Mouse (Mus musculus): ENCODE data around the gene Hira. TPM values are rescaled to one million over a fixed set of nuclear protein-coding genes. Genes with fewer than 3 reads are reported as not detected.

The Hira gene
- polyA plus RNA-seq, 1 experiment from 2014 or later, result 21.3 TPM

DNA sequence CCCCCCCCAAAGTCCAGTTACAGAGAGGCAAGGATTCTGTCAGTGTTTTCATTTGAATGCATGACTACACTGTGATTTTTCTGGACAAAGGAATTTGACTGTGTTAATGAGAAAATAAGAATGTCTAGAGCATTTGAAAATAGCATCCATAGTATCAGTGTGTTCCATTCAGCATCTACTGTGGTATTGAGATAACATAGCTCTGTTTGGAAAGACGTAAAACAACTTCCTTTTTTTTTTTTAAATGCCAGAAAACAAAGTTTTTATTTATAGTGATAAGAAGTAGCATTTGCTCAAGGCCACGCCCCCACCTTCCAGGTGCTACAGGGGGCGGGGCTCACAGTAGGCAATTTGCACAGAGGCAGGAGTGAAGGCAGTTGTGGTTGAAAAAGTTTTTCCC lies 18.4 kb downstream of the Hira start:
- H3K27ac ChIP-seq, result no peak overlapping the region
- H3K36me3 ChIP-seq (replicated peaks; ENCODE audit: control insufficient read depth, insufficient read depth), result peaks cover 52% of the 10 kb centered on the region
- ATAC-seq (ENCODE audit: low FRiP score) (no peak), DNase-seq (ENCODE audit: low spot score) (no peak)
- H3K27me3 ChIP-seq (ENCODE audit: control insufficient read depth, insufficient read depth, low read length), result no peaks in the 10 kb centered on the region
- no peak overlapping the region for H3K4me3 ChIP-seq (replicated peaks; ENCODE audit: low read length)
- no peak overlapping the region for H3K9ac ChIP-seq
- WGBS, result 89% methylated on average over 3 of the region's 3 CpGs
- H3K4me2 ChIP-seq (replicated peaks), result no peak overlapping the region
- no peaks in the 10 kb centered on the region for H3K4me1 ChIP-seq (replicated peaks; ENCODE audit: control insufficient read depth, insufficient read depth, low read length)
- H3K9me3 ChIP-seq (ENCODE audit: control insufficient read depth, low read length), result no peaks in the 10 kb centered on the region

DNA sequence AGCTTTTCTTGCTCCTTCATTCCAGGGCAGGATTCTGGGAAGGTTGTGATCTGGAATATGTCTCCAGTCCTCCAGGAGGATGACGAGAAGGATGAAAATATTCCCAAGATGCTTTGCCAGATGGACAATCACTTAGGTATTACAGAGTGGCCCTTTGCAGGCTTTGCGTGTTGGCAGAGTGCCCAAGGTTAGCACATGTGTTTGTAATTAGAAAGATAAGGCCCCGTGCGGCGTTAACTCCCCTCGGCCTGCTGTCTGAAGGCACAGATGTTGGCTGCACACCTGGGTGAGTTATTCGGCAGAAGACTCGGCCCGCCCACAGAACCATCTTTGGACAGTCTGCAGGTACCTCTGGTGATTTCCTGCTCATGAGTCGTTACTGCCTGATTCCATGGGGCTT lies 19.6 kb downstream of the Hira start:
- no peak overlapping the region for H3K9ac ChIP-seq
- DNase-seq (ENCODE audit: low spot score) (no peak), ATAC-seq (ENCODE audit: low FRiP score) (no peak)
- no peaks in the 10 kb centered on the region for H3K4me1 ChIP-seq (replicated peaks; ENCODE audit: control insufficient read depth, insufficient read depth, low read length)
- H3K27ac ChIP-seq, result no peak overlapping the region
- no peaks in the 10 kb centered on the region for H3K27me3 ChIP-seq (ENCODE audit: control insufficient read depth, insufficient read depth, low read length)
- peaks cover 62% of the 10 kb centered on the region for H3K36me3 ChIP-seq (replicated peaks; ENCODE audit: control insufficient read depth, insufficient read depth)
- H3K4me2 ChIP-seq (replicated peaks), result no peak overlapping the region
- H3K4me3 ChIP-seq (replicated peaks; ENCODE audit: low read length), result no peak overlapping the region
- H3K9me3 ChIP-seq (ENCODE audit: control insufficient read depth, low read length), result no peaks in the 10 kb centered on the region
- WGBS, result 80% methylated on average over 10 of the region's 10 CpGs

DNA sequence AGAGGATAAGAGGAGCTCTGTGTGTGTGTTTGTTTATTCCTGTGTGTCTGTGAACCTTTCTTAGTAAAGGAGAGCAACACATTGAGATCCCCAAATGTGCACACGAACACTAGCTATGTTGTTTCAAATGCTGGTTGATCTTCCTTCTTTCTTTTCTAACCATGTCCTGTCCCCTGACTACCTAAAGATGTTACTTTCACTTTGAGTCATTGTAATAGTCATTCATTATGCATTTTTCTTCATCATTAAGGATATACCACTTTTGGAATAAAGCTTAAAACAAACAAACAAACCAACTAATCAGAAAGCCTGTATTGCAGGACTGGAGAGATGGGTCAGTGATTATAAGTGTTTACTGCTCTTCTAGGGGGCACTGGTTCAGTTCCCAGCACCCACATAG lies 28.8 kb downstream of the Hira start:
- no peak for DNase-seq (ENCODE audit: low spot score)
- ATAC-seq (ENCODE audit: low FRiP score), result no peak
- Histone ChIP-seq H3K4me3 (replicated peaks; ENCODE audit: low read length) (no peak overlapping the region), H3K4me1 (replicated peaks; ENCODE audit: control insufficient read depth, insufficient read depth, low read length) (no peaks in the 10 kb centered on the region), H3K9ac (no peak overlapping the region), H3K36me3 (replicated peaks; ENCODE audit: control insufficient read depth, insufficient read depth) (peaks cover 77% of the 10 kb centered on the region), H3K27ac (no peak overlapping the region), H3K4me2 (replicated peaks) (no peak overlapping the region), H3K9me3 (ENCODE audit: control insufficient read depth, low read length) (no peaks in the 10 kb centered on the region), H3K27me3 (ENCODE audit: control insufficient read depth, insufficient read depth, low read length) (no peaks in the 10 kb centered on the region)
- 90% methylated on average over 1 of the region's 1 CpGs for WGBS

DNA sequence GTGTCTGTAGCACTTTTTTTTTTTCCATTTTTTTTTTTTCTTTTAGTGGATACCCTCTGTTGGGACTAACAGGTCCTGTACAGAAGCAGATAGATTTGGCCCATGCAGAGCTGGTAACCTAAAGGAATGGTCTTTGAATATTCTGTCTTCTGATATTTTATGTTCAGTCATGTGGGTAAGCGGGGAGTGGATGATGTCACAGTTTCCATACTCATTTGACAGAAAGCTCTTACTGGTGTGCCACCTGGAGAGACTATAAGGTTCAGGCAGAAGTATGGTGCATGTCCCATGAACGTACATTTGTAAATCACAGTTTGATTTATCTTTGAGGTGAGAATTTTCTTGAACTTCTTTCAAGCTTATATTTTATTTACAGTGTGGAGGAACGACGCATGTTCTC lies 39.2 kb downstream of the Hira start:
- ATAC-seq (ENCODE audit: low FRiP score) (no peak), DNase-seq (ENCODE audit: low spot score) (no peak)
- no peak overlapping the region for H3K4me2 ChIP-seq (replicated peaks)
- 98% methylated on average over 4 of the region's 4 CpGs for WGBS
- H3K4me3 ChIP-seq (replicated peaks; ENCODE audit: low read length), result no peak overlapping the region
- H3K27me3 ChIP-seq (ENCODE audit: control insufficient read depth, insufficient read depth, low read length), result no peaks in the 10 kb centered on the region
- no peaks in the 10 kb centered on the region for H3K4me1 ChIP-seq (replicated peaks; ENCODE audit: control insufficient read depth, insufficient read depth, low read length)
- H3K9me3 ChIP-seq (ENCODE audit: control insufficient read depth, low read length), result no peaks in the 10 kb centered on the region
- peaks cover 88% of the 10 kb centered on the region for H3K36me3 ChIP-seq (replicated peaks; ENCODE audit: control insufficient read depth, insufficient read depth)
- H3K27ac ChIP-seq, result no peak overlapping the region
- H3K9ac ChIP-seq, result no peak overlapping the region

DNA sequence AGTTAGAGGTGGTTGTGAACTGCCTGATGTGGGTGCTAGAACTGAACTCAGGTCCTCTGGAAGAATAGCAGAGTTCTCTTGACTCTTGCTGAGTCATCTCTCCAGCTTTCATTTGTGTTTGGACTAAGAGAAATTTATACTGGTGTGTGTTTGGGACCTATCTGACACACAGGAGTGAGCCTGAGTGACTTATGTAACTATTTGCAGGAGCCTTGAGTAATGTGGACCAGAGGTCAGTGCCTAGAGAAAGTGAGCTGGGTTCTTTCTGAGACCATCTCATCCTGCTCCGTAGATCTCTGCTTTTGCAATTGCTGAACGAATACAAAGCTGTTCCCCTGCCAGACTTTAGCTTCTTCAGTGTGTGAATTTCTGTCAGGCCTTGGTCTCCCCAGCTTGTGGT lies 44.9 kb downstream of the Hira start:
- no peaks in the 10 kb centered on the region for H3K27me3 ChIP-seq (ENCODE audit: control insufficient read depth, insufficient read depth, low read length)
- H3K4me2 ChIP-seq (replicated peaks), result no peak overlapping the region
- no peak overlapping the region for H3K27ac ChIP-seq
- DNase-seq (ENCODE audit: low spot score), result no peak
- ATAC-seq (ENCODE audit: low FRiP score), result no peak
- WGBS, result 93% methylated on average over 2 of the region's 2 CpGs
- H3K9ac ChIP-seq, result no peak overlapping the region
- no peaks in the 10 kb centered on the region for H3K9me3 ChIP-seq (ENCODE audit: control insufficient read depth, low read length)
- H3K4me1 ChIP-seq (replicated peaks; ENCODE audit: control insufficient read depth, insufficient read depth, low read length), result no peaks in the 10 kb centered on the region
- H3K36me3 ChIP-seq (replicated peaks; ENCODE audit: control insufficient read depth, insufficient read depth), result peaks cover 99% of the 10 kb centered on the region
- H3K4me3 ChIP-seq (replicated peaks; ENCODE audit: low read length), result no peak overlapping the region

DNA sequence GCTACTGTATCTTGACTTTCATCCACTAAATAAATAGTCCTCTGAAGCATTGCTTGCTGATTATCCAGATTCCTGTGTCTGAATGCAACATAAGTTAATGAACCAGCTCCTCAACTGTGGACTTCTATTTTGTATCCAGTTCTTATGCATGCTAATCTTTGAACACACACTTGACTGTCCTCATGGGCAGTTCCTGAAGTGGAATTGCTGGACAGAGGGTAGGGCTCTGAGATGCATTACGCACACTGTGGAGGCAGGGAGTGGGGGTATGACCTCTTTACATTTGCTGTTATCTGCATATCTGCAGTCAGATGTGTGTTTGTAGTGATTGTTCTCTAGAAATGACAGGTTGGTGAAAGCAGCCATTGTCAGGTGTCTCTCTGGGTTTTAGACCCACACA lies 51.1 kb downstream of the Hira start:
- 100% methylated on average over 1 of the region's 1 CpGs for WGBS
- H3K36me3 ChIP-seq (replicated peaks; ENCODE audit: control insufficient read depth, insufficient read depth), result peaks cover 95% of the 10 kb centered on the region
- no peak overlapping the region for H3K27ac ChIP-seq
- H3K9ac ChIP-seq, result no peak overlapping the region
- no peak for DNase-seq (ENCODE audit: low spot score)
- H3K4me1 ChIP-seq (replicated peaks; ENCODE audit: control insufficient read depth, insufficient read depth, low read length), result no peaks in the 10 kb centered on the region
- no peak overlapping the region for H3K4me3 ChIP-seq (replicated peaks; ENCODE audit: low read length)
- no peaks in the 10 kb centered on the region for H3K27me3 ChIP-seq (ENCODE audit: control insufficient read depth, insufficient read depth, low read length)
- H3K4me2 ChIP-seq (replicated peaks), result no peak overlapping the region
- no peaks in the 10 kb centered on the region for H3K9me3 ChIP-seq (ENCODE audit: control insufficient read depth, low read length)
- no peak for ATAC-seq (ENCODE audit: low FRiP score)

DNA sequence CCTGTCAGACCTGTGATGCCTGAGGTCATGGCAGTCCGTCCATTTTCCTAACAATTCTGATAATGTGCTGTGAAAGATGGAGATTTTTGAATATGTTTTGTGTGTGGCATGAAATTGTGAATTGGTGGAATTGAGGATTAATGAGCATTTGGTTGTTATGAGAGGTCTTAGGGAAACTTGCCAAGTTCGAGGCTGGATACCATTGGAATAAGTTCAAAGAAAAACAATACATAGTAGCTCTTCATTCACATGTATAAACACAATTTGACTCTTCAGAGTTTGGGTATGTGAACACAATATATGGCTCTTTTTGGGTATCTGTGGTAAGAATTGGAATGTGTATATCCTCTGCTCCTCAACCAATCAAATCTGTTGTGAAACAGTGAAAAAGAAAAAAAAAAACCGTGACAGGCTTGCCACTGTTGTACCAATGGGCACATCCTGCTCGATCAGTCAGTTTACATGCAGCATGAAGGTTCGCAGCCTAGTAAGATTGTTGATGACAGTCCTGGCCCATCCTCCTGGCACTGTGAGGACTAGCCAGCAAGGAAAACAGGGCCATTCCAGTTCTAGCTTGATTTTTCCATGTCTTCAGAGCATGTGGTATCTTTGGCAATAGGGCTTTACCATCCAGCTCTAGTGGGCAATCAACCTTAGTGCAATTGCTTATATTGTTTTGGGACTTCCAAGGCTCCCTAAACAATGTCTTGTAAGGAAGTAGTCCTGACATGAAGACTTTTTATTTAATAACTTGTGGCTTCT lies 61.7 kb downstream of the Hira start:
- H3K4me2 ChIP-seq (replicated peaks), result no peak overlapping the region
- peaks cover 67% of the 10 kb centered on the region for H3K36me3 ChIP-seq (replicated peaks; ENCODE audit: control insufficient read depth, insufficient read depth)
- no peak overlapping the region for H3K4me3 ChIP-seq (replicated peaks; ENCODE audit: low read length)
- no peak for DNase-seq (ENCODE audit: low spot score)
- 83% methylated on average over 5 of the region's 5 CpGs for WGBS
- H3K27me3 ChIP-seq (ENCODE audit: control insufficient read depth, insufficient read depth, low read length), result no peaks in the 10 kb centered on the region
- no peaks in the 10 kb centered on the region for H3K9me3 ChIP-seq (ENCODE audit: control insufficient read depth, low read length)
- no peaks in the 10 kb centered on the region for H3K4me1 ChIP-seq (replicated peaks; ENCODE audit: control insufficient read depth, insufficient read depth, low read length)
- no peak for ATAC-seq (ENCODE audit: low FRiP score)
- H3K9ac ChIP-seq, result no peak overlapping the region
- H3K27ac ChIP-seq, result no peak overlapping the region

DNA sequence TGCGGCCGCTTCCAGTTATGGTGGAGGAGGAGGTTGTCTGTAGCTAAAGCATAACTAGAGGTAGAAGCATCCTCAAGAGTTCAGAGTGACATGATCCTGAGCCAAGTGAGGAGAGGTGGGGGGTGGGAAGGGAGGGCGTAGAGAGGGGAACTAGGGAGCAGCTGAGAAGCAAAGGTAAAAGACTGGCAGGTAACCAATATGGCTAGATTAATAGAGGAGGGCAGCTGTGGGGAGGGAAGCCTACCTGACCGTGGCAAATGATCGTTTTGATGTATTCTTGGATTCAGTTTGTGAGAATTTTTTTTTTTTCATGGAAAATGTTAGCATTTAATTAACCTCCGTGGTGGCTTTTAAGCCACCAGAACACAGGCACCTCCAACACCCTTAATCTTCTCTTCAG lies 67.1 kb downstream of the Hira start:
- Histone ChIP-seq H3K9me3 (ENCODE audit: control insufficient read depth, low read length) (no peaks in the 10 kb centered on the region), H3K9ac (no peak overlapping the region), H3K4me2 (replicated peaks) (no peak overlapping the region), H3K4me3 (replicated peaks; ENCODE audit: low read length) (no peak overlapping the region), H3K27me3 (ENCODE audit: control insufficient read depth, insufficient read depth, low read length) (no peaks in the 10 kb centered on the region), H3K4me1 (replicated peaks; ENCODE audit: control insufficient read depth, insufficient read depth, low read length) (no peaks in the 10 kb centered on the region), H3K36me3 (replicated peaks; ENCODE audit: control insufficient read depth, insufficient read depth) (peaks cover 65% of the 10 kb centered on the region), H3K27ac (no peak overlapping the region)
- WGBS, result 94% methylated on average over 6 of the region's 6 CpGs
- no peak for ATAC-seq (ENCODE audit: low FRiP score)
- no peak for DNase-seq (ENCODE audit: low spot score)

DNA sequence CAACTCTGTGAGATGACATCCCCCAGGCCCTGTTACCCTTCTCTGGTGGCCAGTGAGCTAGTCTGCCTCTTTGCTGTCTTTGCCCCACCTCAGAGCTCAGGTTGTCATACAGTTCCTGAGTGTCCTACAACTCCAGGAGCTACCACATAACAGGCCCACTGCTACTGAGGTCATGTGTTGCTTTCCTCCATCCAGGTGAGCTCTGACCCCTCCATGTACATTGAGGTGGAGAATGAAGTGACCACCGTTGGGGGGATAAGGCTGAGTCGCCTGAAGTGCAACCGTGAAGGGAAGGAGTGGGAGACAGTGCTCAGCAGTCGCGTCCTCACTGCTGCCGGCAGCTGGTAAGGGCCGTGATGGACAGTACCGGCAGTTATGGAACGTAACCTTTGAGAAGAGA lies 72.1 kb downstream of the Hira start:
- Histone ChIP-seq H3K9ac (no peak overlapping the region), H3K27me3 (ENCODE audit: control insufficient read depth, insufficient read depth, low read length) (no peaks in the 10 kb centered on the region), H3K4me1 (replicated peaks; ENCODE audit: control insufficient read depth, insufficient read depth, low read length) (no peaks in the 10 kb centered on the region), H3K4me3 (replicated peaks; ENCODE audit: low read length) (no peak overlapping the region), H3K4me2 (replicated peaks) (no peak overlapping the region), H3K27ac (no peak overlapping the region), H3K36me3 (replicated peaks; ENCODE audit: control insufficient read depth, insufficient read depth) (peaks cover 85% of the 10 kb centered on the region), H3K9me3 (ENCODE audit: control insufficient read depth, low read length) (no peaks in the 10 kb centered on the region)
- ATAC-seq (ENCODE audit: low FRiP score) (no peak), DNase-seq (ENCODE audit: low spot score) (no peak)
- 97% methylated on average over 9 of the region's 9 CpGs for WGBS

DNA sequence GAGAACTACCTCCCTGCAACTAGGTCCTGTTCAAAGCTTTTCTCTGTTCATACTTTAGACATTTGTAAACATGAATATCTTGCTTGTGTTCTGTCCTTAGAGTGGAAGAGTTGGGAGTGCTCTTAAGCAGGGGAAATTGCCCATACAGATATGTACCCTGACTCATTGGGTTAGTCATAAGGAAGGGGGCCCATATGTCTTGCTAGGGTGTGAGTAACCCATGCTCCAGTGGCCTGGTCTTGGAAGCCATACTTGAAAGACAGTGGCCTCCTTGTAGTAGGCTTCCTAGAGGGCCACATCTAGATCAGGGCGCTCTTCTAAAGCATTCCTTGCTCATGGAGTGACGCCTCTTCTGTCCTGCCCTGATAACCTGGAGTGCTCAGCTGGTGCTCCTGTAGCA lies 73.5 kb downstream of the Hira start:
- peaks cover 89% of the 10 kb centered on the region for H3K36me3 ChIP-seq (replicated peaks; ENCODE audit: control insufficient read depth, insufficient read depth)

More for the DNA sequence above, 73.5 kb downstream of the Hira start:
- ATAC-seq (ENCODE audit: low FRiP score) (no peak), DNase-seq (ENCODE audit: low spot score) (no peak)
- H3K9ac ChIP-seq, result no peak overlapping the region
- 95% methylated on average over 2 of the region's 2 CpGs for WGBS
- H3K4me3 ChIP-seq (replicated peaks; ENCODE audit: low read length), result no peak overlapping the region
- no peak overlapping the region for H3K4me2 ChIP-seq (replicated peaks)
- H3K27ac ChIP-seq, result no peak overlapping the region
- H3K4me1 ChIP-seq (replicated peaks; ENCODE audit: control insufficient read depth, insufficient read depth, low read length), result no peaks in the 10 kb centered on the region
- H3K9me3 ChIP-seq (ENCODE audit: control insufficient read depth, low read length), result no peaks in the 10 kb centered on the region
- H3K27me3 ChIP-seq (ENCODE audit: control insufficient read depth, insufficient read depth, low read length), result no peaks in the 10 kb centered on the region
